Mouse (Mus musculus): ENCODE data around the gene Pde4c. TPM values are rescaled to one million over a fixed set of nuclear protein-coding genes. Genes with fewer than 3 reads are reported as not detected.

Pde4c gene
- polyA plus RNA-seq, 1 experiment from 2014 or later: 1.3 TPM

- ATAC-seq (replicated peaks; ENCODE audit: low FRiP score): no peak
- DNase-seq (ENCODE audit: low spot score): no peak
- peaks cover 37% of the 10 kb centered on the region for H3K4me1 ChIP-seq (replicated peaks; ENCODE audit: control insufficient read depth, insufficient read depth, low read length)
Measured at GRCm38 (mm10) chr8:70755661-70756475, 32.3 kb downstream of the Pde4c start.

GRCm38 (mm10) chr8:70756476-70757040, 33.0 kb downstream of the Pde4c start:
- ATAC-seq (replicated peaks; ENCODE audit: low FRiP score): no peak
- H3K27ac ChIP-seq (ENCODE audit: low read depth, low read length): no peak overlapping the region
- whole genome bisulfite sequencing: 95% methylated on average over 6 of the region's 6 CpGs
- no peak overlapping the region for H3K4me2 ChIP-seq
- no peaks in the 10 kb centered on the region; the same call in 1 of the 2 replicates for H3K36me3 ChIP-seq (ENCODE audit: control insufficient read depth, insufficient read depth, low read length)
- no peak overlapping the region for H3K4me3 ChIP-seq (ENCODE audit: low read depth, low read length)
- H3K4me1 ChIP-seq (replicated peaks; ENCODE audit: control insufficient read depth, insufficient read depth, low read length): peaks cover 42% of the 10 kb centered on the region
- no peaks in the 10 kb centered on the region for H3K27me3 ChIP-seq (replicated peaks; ENCODE audit: control insufficient read depth, insufficient read depth, low read length)
- no peaks in the 10 kb centered on the region for H3K9me3 ChIP-seq (ENCODE audit: control insufficient read depth, low read length)
- no peak for DNase-seq (ENCODE audit: low spot score)
- H3K9ac ChIP-seq (ENCODE audit: low read depth, low read length): no peak overlapping the region

More at GRCm38 (mm10) chr8:70755661-70756475, 32.3 kb downstream of the Pde4c start:
- no peak overlapping the region for H3K9ac ChIP-seq (ENCODE audit: low read depth, low read length)
- no peaks in the 10 kb centered on the region for H3K27me3 ChIP-seq (replicated peaks; ENCODE audit: control insufficient read depth, insufficient read depth, low read length)
- H3K9me3 ChIP-seq (ENCODE audit: control insufficient read depth, low read length): no peaks in the 10 kb centered on the region
- no peak overlapping the region for H3K27ac ChIP-seq (ENCODE audit: low read depth, low read length)
- no peaks in the 10 kb centered on the region; the same call in 1 of the 2 replicates for H3K36me3 ChIP-seq (ENCODE audit: control insufficient read depth, insufficient read depth, low read length)
- peak overlapping the region; percentile 84 for H3K4me3 ChIP-seq (ENCODE audit: low read depth, low read length)
- peak overlapping the region; percentile 100 for H3K4me2 ChIP-seq
- WGBS: 82% methylated on average over 24 of the region's 24 CpGs

- H3K4me1 ChIP-seq (replicated peaks; ENCODE audit: control insufficient read depth, insufficient read depth, low read length): peaks cover 50% of the 10 kb centered on the region
- no peaks in the 10 kb centered on the region; the same call in 1 of the 2 replicates for H3K36me3 ChIP-seq (ENCODE audit: control insufficient read depth, insufficient read depth, low read length)
- ATAC-seq (replicated peaks; ENCODE audit: low FRiP score) (no peak), DNase-seq (ENCODE audit: low spot score) (no peak)
- H3K27ac ChIP-seq (ENCODE audit: low read depth, low read length): no peak overlapping the region
- H3K9ac ChIP-seq (ENCODE audit: low read depth, low read length): no peak overlapping the region
- H3K9me3 ChIP-seq (ENCODE audit: control insufficient read depth, low read length): no peaks in the 10 kb centered on the region
- no peak overlapping the region for H3K4me2 ChIP-seq
- WGBS: 75% methylated on average over 22 of the region's 22 CpGs
- no peak overlapping the region for H3K4me3 ChIP-seq (ENCODE audit: low read depth, low read length)
- no peaks in the 10 kb centered on the region for H3K27me3 ChIP-seq (replicated peaks; ENCODE audit: control insufficient read depth, insufficient read depth, low read length)
Measured at GRCm38 (mm10) chr8:70757523-70758307, 34.2 kb downstream of the Pde4c start.

GRCm38 (mm10) chr8:70758308-70758615, 34.7 kb downstream of the Pde4c start:
- Histone ChIP-seq H3K4me1 (replicated peaks; ENCODE audit: control insufficient read depth, insufficient read depth, low read length) (peaks cover 46% of the 10 kb centered on the region), H3K36me3 (ENCODE audit: control insufficient read depth, insufficient read depth, low read length) (no peaks in the 10 kb centered on the region; the same call in 1 of the 2 replicates), H3K9ac (ENCODE audit: low read depth, low read length) (no peak overlapping the region), H3K4me2 (no peak overlapping the region), H3K9me3 (ENCODE audit: control insufficient read depth, low read length) (no peaks in the 10 kb centered on the region), H3K4me3 (ENCODE audit: low read depth, low read length) (no peak overlapping the region), H3K27ac (ENCODE audit: low read depth, low read length) (no peak overlapping the region), H3K27me3 (replicated peaks; ENCODE audit: control insufficient read depth, insufficient read depth, low read length) (no peaks in the 10 kb centered on the region)
- WGBS: 88% methylated on average over 7 of the region's 7 CpGs
- DNase-seq (ENCODE audit: low spot score): no peak
- no peak for ATAC-seq (replicated peaks; ENCODE audit: low FRiP score)

GRCm38 (mm10) chr8:70758616-70759561, 35.4 kb downstream of the Pde4c start:
- Histone ChIP-seq H3K36me3 (ENCODE audit: control insufficient read depth, insufficient read depth, low read length) (no peaks in the 10 kb centered on the region; the same call in 1 of the 2 replicates), H3K27me3 (replicated peaks; ENCODE audit: control insufficient read depth, insufficient read depth, low read length) (no peaks in the 10 kb centered on the region), H3K9ac (ENCODE audit: low read depth, low read length) (peak overlapping the region; percentile 90; the same call in 1 of the 2 replicates), H3K4me1 (replicated peaks; ENCODE audit: control insufficient read depth, insufficient read depth, low read length) (peaks cover 46% of the 10 kb centered on the region), H3K4me3 (ENCODE audit: low read depth, low read length) (peak overlapping the region; percentile 3), H3K4me2 (peak overlapping the region; percentile 99), H3K27ac (ENCODE audit: low read depth, low read length) (no peak overlapping the region), H3K9me3 (ENCODE audit: control insufficient read depth, low read length) (no peaks in the 10 kb centered on the region)
- ATAC-seq (replicated peaks; ENCODE audit: low FRiP score) (no peak), DNase-seq (ENCODE audit: low spot score) (no peak)
- 69% methylated on average over 19 of the region's 19 CpGs for WGBS

- H3K4me2 ChIP-seq: peak overlapping the region; percentile 99
- no peaks in the 10 kb centered on the region; the same call in 1 of the 2 replicates for H3K36me3 ChIP-seq (ENCODE audit: control insufficient read depth, insufficient read depth, low read length)
- H3K27ac ChIP-seq (ENCODE audit: low read depth, low read length): peak overlapping the region; percentile 82
- WGBS: 1% methylated on average over 22 of the region's 22 CpGs
- no peaks in the 10 kb centered on the region for H3K27me3 ChIP-seq (replicated peaks; ENCODE audit: control insufficient read depth, insufficient read depth, low read length)
- ATAC-seq (replicated peaks; ENCODE audit: low FRiP score) (peak; percentile 3), DNase-seq (ENCODE audit: low spot score) (no peak)
- H3K9me3 ChIP-seq (ENCODE audit: control insufficient read depth, low read length): no peaks in the 10 kb centered on the region
- peaks cover 55% of the 10 kb centered on the region for H3K4me1 ChIP-seq (replicated peaks; ENCODE audit: control insufficient read depth, insufficient read depth, low read length)
- peak overlapping the region; percentile 86 for H3K4me3 ChIP-seq (ENCODE audit: low read depth, low read length)
- peak overlapping the region; percentile 90 for H3K9ac ChIP-seq (ENCODE audit: low read depth, low read length)
Measured at GRCm38 (mm10) chr8:70760350-70760749, 36.8 kb downstream of the Pde4c start.

- H3K4me2 ChIP-seq: peak within 1 kb of the TSS; percentile 99
- peak within 1 kb of the TSS; percentile 86 for H3K4me3 ChIP-seq (ENCODE audit: low read depth, low read length)
- H3K9me3 ChIP-seq (ENCODE audit: control insufficient read depth, low read length): no peaks in the 10 kb centered on the region
- peak; percentile 91 for DNase-seq (ENCODE audit: low spot score)
- peak within 1 kb of the TSS; percentile 82 for H3K27ac ChIP-seq (ENCODE audit: low read depth, low read length)
- peak; percentile 89 for ATAC-seq (replicated peaks; ENCODE audit: low FRiP score)
- H3K9ac ChIP-seq (ENCODE audit: low read depth, low read length): peak within 1 kb of the TSS; percentile 90
- H3K36me3 ChIP-seq (ENCODE audit: control insufficient read depth, insufficient read depth, low read length): no peaks in the 10 kb centered on the region; the same call in 1 of the 2 replicates
- H3K4me1 ChIP-seq (replicated peaks; ENCODE audit: control insufficient read depth, insufficient read depth, low read length): peaks cover 56% of the 10 kb centered on the region
- under 1% methylated on average over 55 of the region's 55 CpGs for WGBS
- no peaks in the 10 kb centered on the region for H3K27me3 ChIP-seq (replicated peaks; ENCODE audit: control insufficient read depth, insufficient read depth, low read length)
Measured at GRCm38 (mm10) chr8:70760775-70761406, 37.4 kb downstream of the Pde4c start, which contains the start of gene Mpv17l2. Mpv17l2 (minus strand) TSS chr8:70760946.
